Mouse (Mus musculus) hematopoietic stem cell, adult 5-6 weeks (primary cell): ENCODE results near the gene Syt7. TPM values are rescaled to one million over a fixed set of nuclear protein-coding genes. Genes with fewer than 3 reads are reported as not detected.

Source experiments
- ATAC-seq, 2 experiments: fragments of 125-278 bp in 1 of 2; replicated peaks in 1 of 2; 2 replicates each; pipeline ENCODE4 v1.8.0; 2016 to 2017; ENCODE audit warnings: inconsistent platforms in 2 of 2, mild to moderate bottlenecking in 2 of 2, moderate number of reproducible peaks in 2 of 2, low read depth in 1 of 2, moderate TSS enrichment in 1 of 2; ENCODE audit not compliant: low FRiP score in 2 of 2, poor library complexity in 2 of 2, severe bottlenecking in 2 of 2, insufficient read depth in 1 of 2, low TSS enrichment in 1 of 2
- total RNA-seq: library from RNA; stranded (forward); fragments of 172-1452, 232-1000 nt; gene quantifications from 2 replicates; pipeline ENCODE4 v1.2.3, GENCODE M21; 2017

Syt7 gene
- total RNA-seq = not detected in 2 replicates

- peak; percentile 77 to 82 for ATAC-seq
Observed at GRCm38 (mm10) chr19:10388615-10389313, at the start of gene Syt7. TSS of gene Syt7 (plus strand) at chr19:10389090.

GRCm38 (mm10) chr19:10339271-10339670, 49.6 kb upstream of the Syt7 start:
- ATAC-seq = no peak

GRCm38 (mm10) chr19:10340661-10341060, 48.2 kb upstream of the Syt7 start:
- ATAC-seq = no peak

GRCm38 (mm10) chr19:10341152-10341551, 47.7 kb upstream of the Syt7 start:
- ATAC-seq = peak in 1 of 2 experiments; percentile 38; a peak in 1 of 4 replicates

- no peak for ATAC-seq
Observed at GRCm38 (mm10) chr19:10341817-10342439, 47.0 kb upstream of the Syt7 start.

- no peak for ATAC-seq
Observed at GRCm38 (mm10) chr19:10343866-10344265, 45.0 kb upstream of the Syt7 start.

GRCm38 (mm10) chr19:10345696-10346095, 43.2 kb upstream of the Syt7 start:
- ATAC-seq = no peak

GRCm38 (mm10) chr19:10347628-10348273, 41.1 kb upstream of the Syt7 start:
- no peak for ATAC-seq

- no peak for ATAC-seq
Observed at GRCm38 (mm10) chr19:10352218-10352617, 36.7 kb upstream of the Syt7 start.

GRCm38 (mm10) chr19:10354830-10355229, 34.1 kb upstream of the Syt7 start:
- ATAC-seq = no peak

- ATAC-seq = peak in 1 of 2 experiments; percentile 42; a peak in 1 of 4 replicates
Observed at GRCm38 (mm10) chr19:10356845-10357503, 31.9 kb upstream of the Syt7 start.

- ATAC-seq = no peak
Observed at GRCm38 (mm10) chr19:10359105-10359946, 29.6 kb upstream of the Syt7 start.

GRCm38 (mm10) chr19:10362473-10363129, 26.3 kb upstream of the Syt7 start:
- no peak for ATAC-seq

- no peak for ATAC-seq
Observed at GRCm38 (mm10) chr19:10363869-10364268, 25.0 kb upstream of the Syt7 start.

- no peak for ATAC-seq
Observed at GRCm38 (mm10) chr19:10366116-10366845, 22.6 kb upstream of the Syt7 start.

- ATAC-seq = no peak
Observed at GRCm38 (mm10) chr19:10367802-10368201, 21.1 kb upstream of the Syt7 start.
